Mouse (Mus musculus) frontal cortex, adult 2 months (tissue): ENCODE results near the gene Rgs7bp. TPM values are rescaled to one million over a fixed set of nuclear protein-coding genes. Genes with fewer than 3 reads are reported as not detected.

Experiments
- DNase-seq, 2 experiments: peaks; one replicate each; pipeline ENCODE4 v3.0.0; 2022; ENCODE audit warnings: low spot score in 1 of 2; ENCODE audit errors: extremely low spot score in 1 of 2
- polyA plus RNA-seq: library from polyadenylated mRNA; depleted of rRNA; stranded (reverse); fragments of >200 nt; gene quantifications from 2 replicates; pipeline ENCODE4 v1.2.3, GENCODE M21; 2012

Rgs7bp gene
- polyA plus RNA-seq, 1 experiment, result 76.2 TPM

DNA sequence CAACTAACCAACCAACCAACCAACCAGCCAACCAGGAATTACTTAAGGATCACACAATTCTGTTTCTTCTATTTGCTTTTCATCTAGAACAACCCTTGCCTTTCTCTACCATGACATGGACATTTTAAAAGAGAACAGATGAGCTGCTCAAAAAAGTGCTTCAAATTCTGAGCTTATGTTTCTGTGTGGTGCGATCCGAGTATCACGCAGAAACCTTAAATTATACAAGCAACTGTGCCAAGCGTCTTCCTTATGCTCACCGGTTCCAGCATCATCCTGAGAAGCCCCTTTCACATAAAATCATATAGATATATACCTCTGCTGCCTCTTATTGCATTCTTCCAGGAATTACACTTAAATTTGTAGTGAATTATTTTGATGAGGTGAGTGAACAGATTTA is 43.4 kb downstream of the Rgs7bp start:
- DNase-seq, result peak in 1 of 2 experiments; percentile 46

DNA sequence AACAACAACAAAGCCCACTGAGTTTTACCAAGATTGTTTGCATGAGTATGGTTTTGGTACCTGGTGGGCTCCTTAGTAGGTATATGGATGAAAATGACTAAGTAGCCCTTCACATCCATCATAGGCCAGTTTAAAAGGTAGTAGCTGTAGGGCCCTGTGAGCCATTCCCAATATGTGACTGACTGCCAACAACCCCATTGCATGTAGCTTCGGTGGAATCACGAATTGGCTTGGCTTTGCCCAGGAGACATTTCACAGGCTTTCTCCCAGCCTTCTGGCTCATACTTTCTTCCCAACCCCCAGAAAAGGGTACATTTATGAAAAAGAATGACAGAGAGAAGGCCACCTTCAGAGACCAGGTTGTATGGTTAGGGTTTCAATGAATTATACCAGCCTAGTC is 45.8 kb downstream of the Rgs7bp start:
- no peak for DNase-seq

DNA sequence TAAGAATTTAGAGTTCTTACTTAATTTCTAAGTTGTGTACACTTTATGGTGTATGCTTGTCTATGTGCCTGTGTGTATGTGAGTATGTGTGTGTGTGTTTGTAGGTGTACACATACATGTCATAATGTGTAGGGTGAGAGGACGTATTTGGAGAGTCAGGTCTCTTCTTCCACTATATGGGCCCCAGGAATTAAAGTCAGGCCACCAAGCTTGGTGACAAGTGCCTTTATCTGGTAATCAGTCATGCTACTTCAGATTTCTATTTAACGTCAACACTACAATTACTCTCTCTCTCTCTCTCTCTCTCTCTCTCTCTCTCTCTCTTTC is 51.9 kb downstream of the Rgs7bp start:
- no peak for DNase-seq

DNA sequence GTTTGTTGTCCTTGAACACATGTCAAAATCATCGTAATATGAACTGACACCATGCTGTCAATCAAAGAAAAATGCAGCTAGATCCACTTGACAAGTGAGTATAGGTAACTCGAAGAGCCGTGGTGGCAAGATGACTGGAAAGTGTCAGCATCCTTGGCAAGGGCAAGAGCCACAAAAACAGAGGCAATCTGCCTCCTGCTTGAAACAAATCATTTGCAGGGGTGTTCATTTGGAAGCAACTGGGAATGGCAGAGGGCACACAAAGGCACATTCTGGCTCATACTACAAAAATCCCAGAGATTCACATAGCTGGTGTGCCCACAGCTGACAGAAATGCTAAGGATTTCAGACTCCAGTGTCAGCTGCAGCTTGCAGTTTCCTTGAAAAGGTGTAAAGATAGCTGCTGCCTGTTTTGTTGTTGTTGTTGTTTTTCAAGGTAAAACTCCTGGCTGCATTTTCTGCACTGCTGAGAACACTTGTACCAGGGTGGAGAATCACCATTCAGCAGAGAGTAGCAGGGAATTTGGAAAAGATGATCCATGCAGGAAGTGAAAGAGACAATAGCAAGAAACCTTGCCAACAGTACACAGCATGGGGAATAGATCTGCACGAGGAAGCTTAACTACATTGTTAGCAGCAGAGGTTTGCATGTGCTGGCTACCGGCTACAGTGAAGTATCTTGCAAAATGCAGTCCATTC is 52.4 kb downstream of the Rgs7bp start:
- DNase-seq, result no peak

DNA sequence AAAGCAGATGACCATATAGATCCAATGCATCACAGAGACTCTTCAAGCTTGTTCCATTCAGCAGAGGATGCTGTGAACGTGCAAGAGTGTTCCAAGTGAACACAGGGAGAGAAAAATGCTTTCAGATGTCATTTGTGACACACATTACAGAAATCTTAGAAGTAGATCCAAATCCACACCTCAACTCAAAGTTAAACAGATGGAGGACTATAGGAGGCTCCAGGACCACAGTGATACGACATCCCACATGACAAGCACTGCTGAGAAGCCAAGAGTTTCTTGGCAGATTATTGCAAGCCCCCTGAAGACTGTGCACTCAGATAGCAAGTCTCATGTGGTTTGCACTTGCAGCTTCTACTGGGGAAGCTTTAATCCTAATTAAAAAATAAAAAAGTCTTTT is 53.0 kb downstream of the Rgs7bp start:
- no peak for DNase-seq

DNA sequence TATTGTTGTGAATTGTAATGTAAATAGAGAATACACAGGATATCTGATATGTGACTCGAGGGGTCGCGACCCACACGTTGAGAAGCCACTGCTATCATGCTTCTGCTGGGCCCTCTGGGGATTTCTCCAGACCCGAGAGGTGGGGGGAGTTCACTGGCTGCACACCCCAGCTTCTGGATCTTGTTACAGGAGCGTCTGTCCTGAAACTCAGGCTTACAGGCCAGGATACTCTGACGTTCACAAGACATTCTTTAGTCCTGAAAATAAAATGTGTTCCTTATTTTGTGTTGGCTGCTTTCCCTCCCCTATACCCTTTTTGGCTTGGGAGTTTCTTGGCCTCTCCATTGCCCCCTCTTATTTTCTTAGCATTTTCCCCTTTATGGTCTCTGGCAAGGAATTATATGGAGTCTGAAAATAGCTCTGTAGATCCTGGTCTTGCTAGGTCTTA is 65.9 kb downstream of the Rgs7bp start:
- DNase-seq, result no peak

DNA sequence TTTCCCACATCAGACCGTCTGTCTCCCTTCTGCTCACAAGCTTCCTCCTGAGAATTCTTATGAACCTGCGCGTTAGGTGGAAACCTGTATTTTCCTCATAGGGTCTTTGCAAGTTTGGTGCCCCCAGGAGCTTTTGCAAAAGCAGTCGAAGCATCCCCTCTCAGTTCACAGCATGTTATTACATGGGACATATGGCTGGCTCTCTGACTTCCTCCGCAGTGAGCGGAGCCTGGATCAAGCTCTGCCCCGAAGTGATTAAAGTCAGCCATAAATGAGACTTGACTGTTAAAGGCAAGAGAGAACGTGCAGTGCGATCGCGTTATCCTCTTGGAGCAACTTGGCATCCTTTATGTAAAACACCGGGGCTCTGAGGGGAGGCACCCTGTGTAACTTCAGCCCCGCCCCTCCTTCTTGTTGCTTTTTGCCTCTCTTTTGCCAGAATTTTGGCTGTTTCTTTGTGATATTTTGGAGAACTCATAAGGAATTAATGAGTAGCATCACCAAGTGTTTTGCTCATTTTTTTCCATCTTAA is 66.7 kb downstream of the Rgs7bp start:
- no peak for DNase-seq

DNA sequence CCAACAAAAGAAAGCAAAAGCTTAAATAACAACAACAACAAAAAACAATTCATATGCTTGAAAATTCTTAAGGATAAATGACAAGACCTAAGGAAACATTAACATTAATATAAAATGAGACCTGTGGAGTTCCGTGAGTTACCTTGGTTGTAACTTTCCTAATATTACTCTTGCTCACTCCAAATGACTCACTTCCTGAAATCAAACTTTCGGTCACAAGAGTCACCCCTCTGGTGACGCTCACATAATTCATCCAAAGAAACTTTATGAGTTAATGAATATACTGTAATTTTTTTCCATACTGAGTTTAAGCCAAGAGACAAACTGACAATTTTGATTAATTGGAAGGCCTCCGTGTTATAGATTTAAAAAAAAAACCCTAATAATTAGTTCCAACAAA is 69.0 kb downstream of the Rgs7bp start:
- DNase-seq, result no peak

DNA sequence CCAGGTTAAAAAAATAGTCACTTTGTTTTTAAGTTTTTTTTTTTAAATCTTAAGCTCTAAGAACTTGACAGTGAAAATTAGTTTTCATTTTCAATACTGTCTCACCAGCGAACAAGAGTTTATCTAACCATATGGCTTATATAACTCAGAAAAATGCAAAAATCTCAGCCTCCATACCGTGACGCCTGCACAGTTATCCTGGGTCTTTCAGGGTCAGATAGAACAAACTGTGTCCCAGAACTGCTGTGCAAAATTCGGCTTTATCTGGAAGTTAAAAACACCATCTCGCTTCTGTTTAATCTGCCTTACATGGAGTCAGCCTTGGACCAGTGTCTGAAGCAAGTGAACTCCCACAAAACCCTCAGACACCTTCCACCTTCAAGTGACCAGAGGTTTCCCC is 70.7 kb downstream of the Rgs7bp start:
- no peak for DNase-seq

DNA sequence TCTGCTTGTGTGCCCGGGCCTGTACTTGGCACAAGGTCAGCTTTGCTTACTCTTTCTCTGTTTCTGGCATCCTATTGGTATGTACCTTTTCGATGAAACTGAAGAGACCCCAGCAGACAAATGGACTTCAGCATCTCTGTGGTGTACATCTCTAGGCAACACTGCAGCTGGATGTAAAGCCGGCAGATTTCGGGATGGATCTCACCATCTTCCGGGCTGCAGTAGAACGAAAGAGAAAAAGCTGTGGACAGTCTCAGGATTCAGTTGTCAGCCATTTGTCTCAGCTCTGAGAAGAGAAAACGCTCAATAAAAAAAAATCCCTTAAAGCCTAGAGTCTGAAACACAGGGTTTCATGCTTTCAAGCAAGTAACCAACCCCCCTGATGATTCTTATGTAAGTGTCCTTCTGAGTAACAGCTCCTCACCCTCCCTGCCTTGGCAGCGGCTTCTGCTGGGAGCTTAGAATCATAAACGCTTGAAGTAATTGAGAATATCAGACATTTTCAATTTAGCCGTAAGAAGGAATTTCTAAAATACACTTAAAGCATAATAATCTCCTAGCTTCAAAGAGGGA is 71.9 kb downstream of the Rgs7bp start:
- DNase-seq, result peak; percentile 64 to 86

DNA sequence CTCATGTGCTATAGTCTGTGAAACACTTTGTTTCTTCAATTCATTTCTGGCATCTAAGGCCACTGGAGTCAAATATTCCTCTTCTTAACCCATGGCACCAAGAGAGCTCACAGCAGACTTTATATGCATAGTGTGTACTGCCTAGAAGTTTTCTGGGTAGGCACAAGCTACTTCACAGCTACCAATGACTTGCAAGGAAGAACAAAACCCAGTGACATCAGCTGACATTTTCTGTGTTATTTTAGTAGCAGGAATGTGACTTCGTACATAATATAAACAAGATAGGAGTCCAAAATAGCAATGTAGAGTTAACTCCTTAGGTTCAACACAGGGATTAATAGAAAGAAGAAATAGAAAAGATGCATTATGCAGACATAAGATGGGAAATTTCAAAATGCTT is 76.6 kb downstream of the Rgs7bp start:
- DNase-seq, result no peak

DNA sequence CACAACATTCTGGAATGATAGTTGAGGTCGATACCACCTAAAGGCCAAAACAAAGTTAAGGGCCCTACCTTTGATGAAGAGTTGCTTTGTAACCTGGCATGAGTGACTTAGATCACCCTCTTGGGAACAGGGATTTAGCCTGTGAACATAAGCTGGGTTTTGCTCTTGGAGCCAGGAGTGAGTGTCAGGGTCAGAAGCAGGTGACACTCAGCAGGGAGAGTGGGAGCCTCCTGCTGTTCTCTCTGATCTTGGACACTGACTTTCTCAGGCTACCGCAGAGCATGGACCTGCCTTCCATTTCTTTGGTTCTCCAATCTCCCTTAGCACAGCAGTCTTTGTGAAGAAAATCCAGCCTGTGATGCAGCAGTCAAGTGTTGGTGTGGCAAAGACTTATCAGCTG is 87.2 kb downstream of the Rgs7bp start:
- no peak for DNase-seq

DNA sequence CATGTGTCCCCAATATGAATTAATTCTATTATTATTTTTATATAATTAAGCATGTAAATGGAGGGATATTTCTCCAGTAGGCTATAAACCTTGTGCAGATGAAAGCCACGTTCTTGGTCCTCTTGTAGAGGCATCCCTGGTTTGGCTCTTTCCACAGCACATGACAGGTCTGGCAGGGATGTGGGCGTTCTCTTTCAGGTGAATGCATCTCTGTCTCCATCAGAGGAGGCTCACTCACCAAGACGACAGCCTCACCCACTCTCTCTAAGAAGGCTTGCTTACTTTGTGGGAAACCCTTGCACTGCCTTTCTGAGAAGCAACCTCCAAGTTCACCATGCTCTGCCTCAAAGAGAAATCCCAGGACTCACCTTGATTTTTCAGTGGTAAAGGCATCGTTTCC is 91.0 kb downstream of the Rgs7bp start:
- DNase-seq, result no peak

DNA sequence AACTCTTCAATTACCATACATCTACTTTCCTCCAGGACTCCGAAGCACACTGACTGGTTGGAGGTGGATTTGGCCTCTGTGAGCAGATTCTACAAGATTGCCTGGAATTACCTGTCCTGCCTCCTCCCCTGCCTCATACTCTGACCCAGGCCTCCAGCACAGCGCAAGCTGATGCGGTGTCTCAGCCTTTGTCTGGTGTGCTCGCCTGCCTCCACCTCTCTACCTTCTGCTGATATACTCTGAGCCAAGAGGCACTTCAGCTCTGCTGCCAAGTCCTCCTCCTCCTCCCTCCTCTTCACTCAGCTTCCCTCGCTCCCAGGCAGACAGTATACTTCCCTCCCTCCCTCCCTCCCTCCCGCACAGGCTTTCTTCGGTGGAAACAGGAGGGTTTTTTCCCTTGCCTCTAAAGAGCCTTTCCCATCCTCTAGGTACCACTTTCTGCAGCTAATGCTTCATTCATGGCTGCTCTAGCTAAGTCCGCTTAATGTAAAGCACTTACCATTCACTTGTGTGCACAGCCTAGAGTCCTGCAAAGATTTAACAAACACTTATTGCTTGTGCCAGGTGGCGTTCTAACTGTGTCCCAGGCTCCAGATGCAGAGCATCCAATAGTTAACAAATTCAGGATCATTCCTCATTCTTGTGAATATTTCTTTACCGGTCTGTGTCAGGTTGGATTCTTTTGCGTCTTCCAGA is 91.9 kb downstream of the Rgs7bp start:
- DNase-seq, result peak; percentile 74 to 78

DNA sequence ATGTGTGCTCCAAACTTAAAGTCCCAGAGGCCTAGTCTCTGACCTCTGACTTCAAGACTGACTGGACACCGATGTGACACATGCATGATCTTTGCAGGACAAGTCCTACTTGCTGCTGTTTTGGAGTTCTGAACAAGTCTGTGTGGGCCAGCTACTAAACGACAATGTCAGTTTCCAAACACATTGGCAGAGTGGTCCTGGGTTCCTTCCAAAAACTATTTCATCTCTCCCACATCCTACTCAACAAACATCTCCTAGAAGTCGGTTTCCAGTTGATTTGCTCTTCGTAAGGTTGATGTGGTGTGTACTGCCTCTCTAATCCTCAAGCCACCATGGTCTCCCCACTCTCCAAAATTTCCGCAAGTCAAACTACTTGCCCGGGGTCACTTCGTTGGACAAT is 92.6 kb downstream of the Rgs7bp start:
- DNase-seq, result peak in 1 of 2 experiments; percentile 45

DNA sequence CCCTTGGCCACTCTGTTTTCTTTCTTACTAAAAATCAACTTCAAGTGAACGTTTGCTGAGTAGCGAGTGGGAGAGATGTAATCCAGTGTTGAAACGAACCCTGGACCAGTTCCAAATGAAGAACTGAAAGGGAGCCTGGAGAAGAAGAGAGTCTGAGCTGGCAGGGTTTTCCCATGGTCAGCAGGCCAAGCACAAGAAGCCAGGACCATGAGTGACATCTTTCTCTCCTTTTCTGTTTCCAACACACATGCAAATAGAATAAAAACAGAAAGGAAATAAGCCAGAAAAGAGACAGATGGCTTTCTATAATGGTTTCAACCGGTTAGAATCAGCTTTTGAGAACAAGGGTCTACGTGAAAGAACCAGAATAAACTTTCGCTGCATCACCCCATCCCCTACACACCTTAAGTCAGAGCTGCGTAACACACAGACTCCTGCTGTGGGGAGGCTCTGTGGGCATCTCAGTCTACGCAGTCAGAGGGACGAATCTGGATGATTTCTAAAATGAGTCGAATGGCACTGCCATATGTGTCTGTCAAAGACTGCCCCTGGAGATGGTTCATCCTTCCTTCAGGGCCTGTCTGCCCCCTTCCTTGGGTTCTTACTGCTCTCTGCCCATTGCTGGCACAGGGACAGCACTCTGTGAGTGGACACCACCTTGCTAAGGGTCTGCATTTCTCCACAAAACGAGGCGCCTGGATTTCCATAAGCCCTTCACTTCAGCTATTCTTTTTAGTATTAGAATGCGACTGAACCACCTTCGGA is 93.6 kb downstream of the Rgs7bp start:
- DNase-seq, result peak in 1 of 2 experiments; percentile 70

DNA sequence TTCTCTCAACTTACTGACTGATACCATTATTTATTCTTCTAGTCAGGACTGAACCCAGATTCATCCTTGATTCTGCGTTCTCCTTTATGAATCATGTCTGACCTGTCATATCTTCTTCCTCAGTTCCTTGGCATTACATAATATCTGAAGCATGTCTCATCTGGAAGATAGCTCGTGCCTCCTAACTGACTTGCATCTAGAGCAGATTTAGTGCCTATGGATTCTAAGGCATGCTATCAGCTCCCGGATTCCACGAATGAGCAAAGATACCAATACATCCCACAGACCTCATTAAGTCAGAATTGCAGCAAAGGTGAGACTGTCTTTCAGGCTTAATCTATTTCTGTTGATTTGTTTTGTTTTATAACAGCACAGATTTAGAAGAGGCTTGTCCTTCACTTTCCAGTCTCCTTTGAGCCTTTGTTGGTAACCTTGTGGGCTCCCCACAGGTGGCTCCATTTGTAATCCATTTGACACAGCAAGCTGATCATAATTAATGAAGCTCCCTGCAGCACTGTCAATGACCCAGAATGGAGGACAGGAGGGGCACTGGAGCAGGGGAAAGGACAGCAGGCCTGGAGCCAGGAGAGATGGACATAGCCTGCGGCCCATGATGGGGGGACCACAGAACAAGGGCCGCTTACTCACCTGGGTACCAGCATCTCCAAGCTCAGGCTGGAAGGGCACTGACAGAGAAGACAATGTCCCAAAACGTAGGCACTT is 94.4 kb downstream of the Rgs7bp start:
- DNase-seq, result no peak

DNA sequence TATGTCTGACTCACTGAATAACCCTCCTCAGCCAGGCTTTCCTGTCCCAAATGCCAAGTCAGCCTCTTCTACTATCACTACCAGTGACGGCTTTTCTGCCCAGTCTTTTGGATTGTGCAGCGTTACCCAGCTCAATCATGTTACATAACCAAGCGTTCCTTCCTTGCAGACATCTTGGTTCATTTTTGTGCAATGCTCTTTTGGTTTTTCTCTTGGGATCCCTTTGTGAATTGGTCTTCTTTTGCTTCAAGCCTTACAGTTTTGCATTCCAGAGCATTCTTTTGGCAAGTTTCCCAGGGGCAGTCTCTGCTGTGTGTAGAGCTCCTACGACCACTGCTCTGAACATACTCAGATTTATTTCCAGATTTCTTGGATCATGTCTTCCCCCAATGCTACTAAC is 95.0 kb downstream of the Rgs7bp start:
- DNase-seq, result no peak

DNA sequence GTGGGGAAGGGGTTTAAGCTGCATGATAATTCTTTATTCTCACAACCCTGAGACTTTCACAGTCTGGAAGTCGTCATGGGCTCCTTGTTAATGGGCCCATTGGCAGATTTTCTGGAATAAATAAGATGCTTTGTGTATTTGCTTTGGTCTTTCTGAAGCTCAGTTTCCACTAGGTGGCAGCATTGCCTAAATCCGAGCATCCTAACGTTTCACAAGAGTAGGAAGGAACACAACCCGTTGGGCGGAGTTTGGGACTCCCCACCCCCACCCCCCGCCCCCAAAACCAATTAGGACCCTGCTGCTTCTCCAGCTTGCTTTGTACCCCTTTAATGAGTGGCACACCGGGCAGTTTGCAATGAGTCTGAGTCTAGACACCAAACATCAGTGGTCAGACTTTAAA is 106.8 kb downstream of the Rgs7bp start:
- peak; percentile 81 to 95 for DNase-seq

DNA sequence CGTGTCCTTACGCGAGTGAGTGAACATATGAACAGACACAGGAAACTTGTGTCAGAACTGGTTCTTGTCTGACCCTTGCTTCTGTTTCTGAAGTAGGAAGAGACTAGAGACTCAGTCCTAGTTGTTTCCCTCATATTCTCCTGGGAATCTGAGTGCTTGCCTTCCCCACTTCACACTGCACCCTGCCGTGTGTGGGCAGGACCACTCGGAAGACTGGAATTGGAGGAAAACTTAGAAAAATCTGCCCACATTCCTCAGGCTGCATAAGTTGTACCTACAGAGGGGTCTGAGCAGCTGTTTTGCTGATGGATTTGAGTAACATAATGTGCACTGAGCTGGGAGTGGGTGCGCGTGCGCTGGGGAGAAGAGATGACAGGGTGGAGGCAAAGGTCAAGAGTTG is 114.2 kb downstream of the Rgs7bp start:
- DNase-seq, result peak in 1 of 2 experiments; percentile 23
